Mouse (Mus musculus) lung, postnatal 36 days (tissue): ENCODE measurements around the gene Zfp654.
A peak's percentile ranks its signal among the peaks of the same experiment; 100 is the strongest.

Experiments used
- DNase-seq: peaks from one replicate; pipeline ENCODE4 v3.0.0; 2022; ENCODE audit warnings: mixed read lengths

Zfp654 gene

GRCm38 (mm10) chr16:64852441-64852871, 1.0 kb upstream of the Zfp654 start:
- DNase-seq = peak; percentile 56

GRCm38 (mm10) chr16:64851085-64851562, 328 bp downstream of the Zfp654 start:
- no peak for DNase-seq

GRCm38 (mm10) chr16:64850287-64851084, 966 bp downstream of the Zfp654 start:
- peak; percentile 39 for DNase-seq

GRCm38 (mm10) chr16:64845947-64846346, 5.5 kb downstream of the Zfp654 start:
- DNase-seq = peak; percentile 25

GRCm38 (mm10) chr16:64842374-64842729, 9.1 kb downstream of the Zfp654 start:
- no peak for DNase-seq

- DNase-seq = no peak
Measured at GRCm38 (mm10) chr16:64841481-64842373, 9.7 kb downstream of the Zfp654 start.

- no peak for DNase-seq
Measured at GRCm38 (mm10) chr16:64836709-64837108, 14.7 kb downstream of the Zfp654 start.

- peak; percentile 12 for DNase-seq
Measured at GRCm38 (mm10) chr16:64835996-64836545, 15.4 kb downstream of the Zfp654 start.

- DNase-seq = peak; percentile 33
Measured at GRCm38 (mm10) chr16:64830291-64830690, 21.2 kb downstream of the Zfp654 start.

GRCm38 (mm10) chr16:64824474-64824873, 27.0 kb downstream of the Zfp654 start:
- DNase-seq = no peak

- DNase-seq = no peak
Measured at GRCm38 (mm10) chr16:64823890-64824289, 27.6 kb downstream of the Zfp654 start.

GRCm38 (mm10) chr16:64817094-64817765, 34.2 kb downstream of the Zfp654 start:
- DNase-seq = no peak

- DNase-seq = no peak
Measured at GRCm38 (mm10) chr16:64803041-64803440, 48.4 kb downstream of the Zfp654 start.

GRCm38 (mm10) chr16:64801638-64802037, 49.8 kb downstream of the Zfp654 start:
- DNase-seq = peak; percentile 6

- peak; percentile 4 for DNase-seq
Measured at GRCm38 (mm10) chr16:64800393-64800792, 51.1 kb downstream of the Zfp654 start.

- DNase-seq = peak; percentile 10
Measured at GRCm38 (mm10) chr16:64794802-64795201, 56.6 kb downstream of the Zfp654 start.

GRCm38 (mm10) chr16:64789706-64790105, 61.7 kb downstream of the Zfp654 start:
- no peak for DNase-seq

GRCm38 (mm10) chr16:64775516-64775915, 75.9 kb downstream of the Zfp654 start:
- no peak for DNase-seq

GRCm38 (mm10) chr16:64771431-64771818, 80.0 kb downstream of the Zfp654 start:
- DNase-seq = no peak

GRCm38 (mm10) chr16:64770521-64771430, 80.7 kb downstream of the Zfp654 start, which contains the start of gene 4930453N24Rik:
TSS of gene 4930453N24Rik (minus strand) at chr16:64771161.
- peak; percentile 88 for DNase-seq

GRCm38 (mm10) chr16:64766696-64767300, 84.7 kb downstream of the Zfp654 start:
- no peak for DNase-seq
